Mouse (Mus musculus): Measurements from ENCODE around the gene Wwtr1.

Gene Wwtr1

GRCm38 (mm10) chr3:57540474-57540873, 35.2 kb downstream of the Wwtr1 start:
- H3K36me3 ChIP-seq (ENCODE audit: insufficient read depth, low read length): no peaks in the 10 kb centered on the region
- 0 out of 2 replicates have a peak, but pooled peaks cover 3% of the 10 kb centered on the region for H3K4me1 ChIP-seq (replicated peaks; ENCODE audit: low read depth, low read length)
- no peak overlapping the region for H3K4me3 ChIP-seq (replicated peaks; ENCODE audit: low read length)
- TF ChIP-seq CTCF (conservative IDR thresholded peaks at IDR 0.05; ENCODE audit: low read length): no peak
- TF ChIP-seq POU5F1 (IDR thresholded peaks at IDR 0.05; ENCODE audit: borderline replicate concordance, low read length): no peak
- no peak for TF ChIP-seq NANOG (IDR thresholded peaks at IDR 0.05; ENCODE audit: borderline replicate concordance, low read length)
- no peaks in the 10 kb centered on the region for H3K27me3 ChIP-seq (ENCODE audit: insufficient read depth, low read length)
- no peaks in the 10 kb centered on the region for H3K9me3 ChIP-seq (ENCODE audit: low read length)

GRCm38 (mm10) chr3:57535483-57536185, 40.1 kb downstream of the Wwtr1 start:
- H3K27me3 ChIP-seq (ENCODE audit: insufficient read depth, low read length): no peaks in the 10 kb centered on the region
- H3K36me3 ChIP-seq (ENCODE audit: insufficient read depth, low read length): no peaks in the 10 kb centered on the region
- H3K9me3 ChIP-seq (ENCODE audit: low read length): no peaks in the 10 kb centered on the region
- H3K4me3 ChIP-seq (replicated peaks; ENCODE audit: low read length): no peak overlapping the region
- no peak for TF ChIP-seq NANOG (IDR thresholded peaks at IDR 0.05; ENCODE audit: borderline replicate concordance, low read length)
- no peak for TF ChIP-seq POU5F1 (IDR thresholded peaks at IDR 0.05; ENCODE audit: borderline replicate concordance, low read length)
- TF ChIP-seq CTCF (conservative IDR thresholded peaks at IDR 0.05; ENCODE audit: low read length): no peak
- H3K4me1 ChIP-seq (replicated peaks; ENCODE audit: low read depth, low read length): 0 out of 2 replicates have a peak, but pooled peaks cover 3% of the 10 kb centered on the region

GRCm38 (mm10) chr3:57534450-57534849, 41.3 kb downstream of the Wwtr1 start:
- Histone ChIP-seq H3K27me3 (ENCODE audit: insufficient read depth, low read length) (no peaks in the 10 kb centered on the region), H3K4me3 (replicated peaks; ENCODE audit: low read length) (no peak overlapping the region), H3K9me3 (ENCODE audit: low read length) (no peaks in the 10 kb centered on the region), H3K36me3 (ENCODE audit: insufficient read depth, low read length) (no peaks in the 10 kb centered on the region), H3K4me1 (replicated peaks; ENCODE audit: low read depth, low read length) (0 out of 2 replicates have a peak, but pooled peaks cover 3% of the 10 kb centered on the region)
- TF ChIP-seq CTCF (conservative IDR thresholded peaks at IDR 0.05; ENCODE audit: low read length): no peak
- TF ChIP-seq NANOG (IDR thresholded peaks at IDR 0.05; ENCODE audit: borderline replicate concordance, low read length): no peak
- no peak for TF ChIP-seq POU5F1 (IDR thresholded peaks at IDR 0.05; ENCODE audit: borderline replicate concordance, low read length)

GRCm38 (mm10) chr3:57533876-57534275, 41.8 kb downstream of the Wwtr1 start:
- Histone ChIP-seq H3K9me3 (ENCODE audit: low read length) (no peaks in the 10 kb centered on the region), H3K4me3 (replicated peaks; ENCODE audit: low read length) (no peak overlapping the region), H3K27me3 (ENCODE audit: insufficient read depth, low read length) (no peaks in the 10 kb centered on the region), H3K36me3 (ENCODE audit: insufficient read depth, low read length) (no peaks in the 10 kb centered on the region), H3K4me1 (replicated peaks; ENCODE audit: low read depth, low read length) (0 out of 2 replicates have a peak, but pooled peaks cover 3% of the 10 kb centered on the region)
- no peak for TF ChIP-seq POU5F1 (IDR thresholded peaks at IDR 0.05; ENCODE audit: borderline replicate concordance, low read length)
- no peak for TF ChIP-seq CTCF (conservative IDR thresholded peaks at IDR 0.05; ENCODE audit: low read length)
- no peak for TF ChIP-seq NANOG (IDR thresholded peaks at IDR 0.05; ENCODE audit: borderline replicate concordance, low read length)

GRCm38 (mm10) chr3:57532991-57533725, 42.6 kb downstream of the Wwtr1 start:
- H3K27me3 ChIP-seq (ENCODE audit: insufficient read depth, low read length): no peaks in the 10 kb centered on the region
- no peaks in the 10 kb centered on the region for H3K9me3 ChIP-seq (ENCODE audit: low read length)
- H3K4me3 ChIP-seq (replicated peaks; ENCODE audit: low read length): no peak overlapping the region
- 0 out of 2 replicates have a peak, but pooled peaks cover 3% of the 10 kb centered on the region for H3K4me1 ChIP-seq (replicated peaks; ENCODE audit: low read depth, low read length)
- TF ChIP-seq NANOG (IDR thresholded peaks at IDR 0.05; ENCODE audit: borderline replicate concordance, low read length): no peak
- TF ChIP-seq POU5F1 (IDR thresholded peaks at IDR 0.05; ENCODE audit: borderline replicate concordance, low read length): no peak
- no peak for TF ChIP-seq CTCF (conservative IDR thresholded peaks at IDR 0.05; ENCODE audit: low read length)
- H3K36me3 ChIP-seq (ENCODE audit: insufficient read depth, low read length): no peaks in the 10 kb centered on the region

- Histone ChIP-seq H3K9me3 (ENCODE audit: low read length) (peaks cover 7% of the 10 kb centered on the region), H3K27me3 (ENCODE audit: insufficient read depth, low read length) (no peaks in the 10 kb centered on the region), H3K4me3 (replicated peaks; ENCODE audit: low read length) (no peak overlapping the region), H3K36me3 (ENCODE audit: insufficient read depth, low read length) (no peaks in the 10 kb centered on the region), H3K4me1 (replicated peaks; ENCODE audit: low read depth, low read length) (0 out of 2 replicates have a peak, but pooled peaks cover 2% of the 10 kb centered on the region)
- TF ChIP-seq NANOG (IDR thresholded peaks at IDR 0.05; ENCODE audit: borderline replicate concordance, low read length): no peak
- TF ChIP-seq POU5F1 (IDR thresholded peaks at IDR 0.05; ENCODE audit: borderline replicate concordance, low read length): no peak
- TF ChIP-seq CTCF (conservative IDR thresholded peaks at IDR 0.05; ENCODE audit: low read length): no peak
Observed at GRCm38 (mm10) chr3:57530836-57531235, 44.9 kb downstream of the Wwtr1 start.

GRCm38 (mm10) chr3:57530221-57530620, 45.5 kb downstream of the Wwtr1 start:
- TF ChIP-seq CTCF (conservative IDR thresholded peaks at IDR 0.05; ENCODE audit: low read length): no peak
- TF ChIP-seq POU5F1 (IDR thresholded peaks at IDR 0.05; ENCODE audit: borderline replicate concordance, low read length): no peak
- no peak for TF ChIP-seq NANOG (IDR thresholded peaks at IDR 0.05; ENCODE audit: borderline replicate concordance, low read length)
- Histone ChIP-seq H3K9me3 (ENCODE audit: low read length) (peaks cover 12% of the 10 kb centered on the region), H3K4me3 (replicated peaks; ENCODE audit: low read length) (no peak overlapping the region), H3K36me3 (ENCODE audit: insufficient read depth, low read length) (0 out of 2 replicates have a peak, but pooled peaks cover 2% of the 10 kb centered on the region), H3K4me1 (replicated peaks; ENCODE audit: low read depth, low read length) (no peaks in the 10 kb centered on the region), H3K27me3 (ENCODE audit: insufficient read depth, low read length) (no peaks in the 10 kb centered on the region)

GRCm38 (mm10) chr3:57527154-57527553, 48.6 kb downstream of the Wwtr1 start:
- no peak overlapping the region for H3K4me3 ChIP-seq (replicated peaks; ENCODE audit: low read length)
- TF ChIP-seq NANOG (IDR thresholded peaks at IDR 0.05; ENCODE audit: borderline replicate concordance, low read length) (no peak), CTCF (conservative IDR thresholded peaks at IDR 0.05; ENCODE audit: low read length) (no peak), POU5F1 (IDR thresholded peaks at IDR 0.05; ENCODE audit: borderline replicate concordance, low read length) (no peak)
- 0 out of 2 replicates have a peak, but pooled peaks cover 6% of the 10 kb centered on the region for H3K36me3 ChIP-seq (ENCODE audit: insufficient read depth, low read length)

More at GRCm38 (mm10) chr3:57527154-57527553, 48.6 kb downstream of the Wwtr1 start:
- H3K9me3 ChIP-seq (ENCODE audit: low read length): peaks cover 35% of the 10 kb centered on the region
- H3K27me3 ChIP-seq (ENCODE audit: insufficient read depth, low read length): no peaks in the 10 kb centered on the region
- no peaks in the 10 kb centered on the region for H3K4me1 ChIP-seq (replicated peaks; ENCODE audit: low read depth, low read length)

All from E14TG2a.4 (cell line).